Mouse (Mus musculus): ENCODE results near the gene Kif11. TPM values are rescaled to one million over a fixed set of nuclear protein-coding genes. Genes with fewer than 3 reads are reported as not detected.

Gene Kif11
- polyA plus RNA-seq, 1 experiment, result 1.2 TPM

DNA sequence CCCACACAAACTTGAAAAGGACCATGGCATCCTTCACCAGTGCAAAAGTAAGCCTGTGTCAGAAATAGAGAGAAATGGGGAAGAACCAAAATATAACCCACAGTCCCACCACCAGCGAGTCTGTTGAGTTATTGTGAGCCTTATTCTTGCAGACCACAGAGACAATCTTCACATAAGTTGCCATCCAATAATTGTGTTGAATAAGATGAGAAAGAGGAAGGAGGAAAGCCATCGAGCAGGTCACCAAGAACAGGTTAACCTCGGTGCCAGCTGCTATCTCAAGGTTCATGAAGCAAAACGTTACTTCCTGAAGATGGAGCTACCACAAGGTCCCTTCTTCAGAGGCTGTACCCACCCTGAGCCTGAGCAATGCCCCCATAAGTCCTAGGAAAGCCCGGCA is 90.8 kb downstream of the Kif11 start:
- H3K4me3 ChIP-seq (ENCODE audit: insufficient read depth, low read length), result no peak overlapping the region
- TF ChIP-seq POLR2A (IDR thresholded peaks at IDR 0.05; ENCODE audit: extremely low read depth, insufficient read depth, low read length) (no peak), CTCF (IDR thresholded peaks at IDR 0.05; ENCODE audit: extremely low read depth, insufficient read depth, low read length) (no peak)
- H3K4me1 ChIP-seq (ENCODE audit: control insufficient read depth, insufficient read depth, low read length), result no peaks in the 10 kb centered on the region
- no peak overlapping the region for H3K27ac ChIP-seq (ENCODE audit: insufficient read depth, low read length)

DNA sequence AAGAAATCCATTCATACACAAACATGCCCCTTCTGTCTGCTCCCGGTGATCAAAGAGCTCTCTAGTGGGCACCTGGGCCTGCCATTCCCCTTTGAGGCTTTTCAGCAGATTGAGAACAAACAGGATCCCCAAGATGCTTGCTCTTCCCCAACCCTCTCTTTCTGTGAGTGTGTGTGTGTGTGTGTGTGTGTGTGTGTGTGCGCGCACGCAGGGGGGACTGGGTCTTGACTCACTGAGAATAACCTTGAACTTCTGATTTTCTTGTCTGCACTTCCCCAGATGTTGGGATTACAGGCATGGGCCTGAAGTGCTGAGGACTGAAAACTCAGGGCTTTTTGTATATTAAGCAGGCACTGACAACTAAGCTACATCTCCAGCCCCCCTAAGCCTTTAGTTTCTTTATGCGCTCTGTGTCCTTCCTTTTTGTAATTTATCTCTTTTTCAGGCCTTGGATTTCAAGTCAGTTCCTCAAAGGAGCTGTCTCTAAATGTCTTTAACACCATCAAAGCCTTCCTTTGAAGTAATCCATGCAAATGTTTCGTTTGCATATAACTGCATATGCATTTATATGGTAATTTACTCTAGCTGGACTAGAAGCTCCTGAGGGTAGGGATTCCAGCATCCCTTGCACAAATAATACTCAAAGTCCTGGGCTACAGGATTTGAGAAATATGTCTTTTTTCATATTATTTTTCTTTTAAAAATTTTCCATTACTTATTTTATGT is 92.8 kb downstream of the Kif11 start:
- H3K4me3 ChIP-seq (ENCODE audit: insufficient read depth, low read length), result no peak overlapping the region
- TF ChIP-seq POLR2A (IDR thresholded peaks at IDR 0.05; ENCODE audit: extremely low read depth, insufficient read depth, low read length) (no peak), CTCF (IDR thresholded peaks at IDR 0.05; ENCODE audit: extremely low read depth, insufficient read depth, low read length) (no peak)
- no peaks in the 10 kb centered on the region for H3K4me1 ChIP-seq (ENCODE audit: control insufficient read depth, insufficient read depth, low read length)
- H3K27ac ChIP-seq (ENCODE audit: insufficient read depth, low read length), result no peak overlapping the region

Other genes with a start within 250 kb of the Kif11 start
- 66.2 and 67.6 TPM in 2 replicates for gene March5, start 168.9 kb upstream of the Kif11 start, polyA plus RNA-seq (2012; rRNA removed)
- gene Cpeb3, start 167.8 kb upstream of the Kif11 start, polyA plus RNA-seq (2012; rRNA removed), result 32.7 and 35.8 TPM in 2 replicates
- 29.2 and 30.9 TPM in 2 replicates for gene Ide, start 38.6 kb upstream of the Kif11 start, polyA plus RNA-seq (2012; rRNA removed)
- gene Hhex, start 58.4 kb downstream of the Kif11 start, polyA plus RNA-seq (2012; rRNA removed), result 2.7 and 2.8 TPM in 2 replicates
- 20.3 and 20.6 TPM in 2 replicates for gene Exoc6, start 174.0 kb downstream of the Kif11 start, polyA plus RNA-seq (2012; rRNA removed)

Measured in cortical plate, adult 2 months (tissue).